Mouse (Mus musculus) embryonic facial prominence, embryonic 10.5 days (tissue): ENCODE results near the gene Pkd1. TPM values are rescaled to one million over a fixed set of nuclear protein-coding genes. Genes with fewer than 3 reads are reported as not detected.

Source experiments
- DNase-seq: peaks from one replicate; pipeline ENCODE4 v3.0.0-alpha.2; 2017; ENCODE audit warnings: low spot score
- H3K27ac ChIP-seq: fragments of 300-500 bp; sonication (generic); replicated peaks from 2 replicates; pipeline ENCODE4 v1.5.1; 2016; ENCODE audit warnings: mild to moderate bottlenecking
- H3K27me3 ChIP-seq: fragments of 300-500 bp; sonication (generic); replicated peaks from 2 replicates; pipeline ENCODE4 v1.6.1; 2016; ENCODE audit warnings: low read depth, mild to moderate bottlenecking; ENCODE audit not compliant: poor library complexity, severe bottlenecking
- H3K36me3 ChIP-seq: fragments of 300-500 bp; sonication (generic); replicated peaks from 2 replicates; pipeline ENCODE4 v1.6.1; 2016; ENCODE audit warnings: mild to moderate bottlenecking, moderate library complexity
- H3K4me1 ChIP-seq: fragments of 300-500 bp; sonication (generic); 2 replicates; pipeline ENCODE4 v1.6.1; 2016
- H3K4me3 ChIP-seq: fragments of 300-500 bp; sonication (generic); 2 replicates; pipeline ENCODE4 v1.5.1; 2016; ENCODE audit warnings: mild to moderate bottlenecking, moderate library complexity
- H3K9me3 ChIP-seq: fragments of 300-500 bp; sonication (generic); 2 replicates; pipeline ENCODE4 v1.6.1; 2016; ENCODE audit warnings: mild to moderate bottlenecking
- WGBS: fragments of 180-500 bp; shearing (Covaris S2); methylation state at CpG from one replicate; pipeline ENCODE4 v1.1.7; 2016; 5-methylcytosine and 5-hydroxymethylcytosine counted together
- polyA plus RNA-seq: library from polyadenylated mRNA; unstranded; fragments of >200 nt; fragmentation: Nextera tagmentation; extraction: Ambion mirVana; gene quantifications from 2 replicates; pipeline ENCODE4 v1.2.1, GENCODE M21; 2016

Gene Pkd1
- polyA plus RNA-seq, 1 experiment from 2014 or later = 14.9 TPM

GRCm38 (mm10) chr17:24527315-24527714, 22.3 kb upstream of the Pkd1 start:
- H3K4me1 ChIP-seq = peaks cover 51% of the 10 kb centered on the region
- 1% methylated on average over 19 of the region's 19 CpGs for WGBS
- peaks cover 47% of the 10 kb centered on the region for H3K36me3 ChIP-seq
- no peaks in the 10 kb centered on the region for H3K9me3 ChIP-seq
- H3K27me3 ChIP-seq = no peaks in the 10 kb centered on the region
- peak overlapping the region; percentile 93 for H3K27ac ChIP-seq
- DNase-seq = no peak
- H3K4me3 ChIP-seq = peak overlapping the region; percentile 90

- Histone ChIP-seq H3K27ac (peak within 1 kb of the TSS; percentile 93), H3K9me3 (no peaks in the 10 kb centered on the region), H3K4me1 (peaks cover 57% of the 10 kb centered on the region), H3K36me3 (peaks cover 44% of the 10 kb centered on the region), H3K27me3 (no peaks in the 10 kb centered on the region), H3K4me3 (peak within 1 kb of the TSS; percentile 90)
- peak; percentile 95 for DNase-seq
- under 1% methylated on average over 40 of the region's 40 CpGs for WGBS
Observed at GRCm38 (mm10) chr17:24527723-24528559, 21.7 kb upstream of the Pkd1 start, which contains the start of gene Traf7. TSS of gene Traf7 (minus strand) at chr17:24527938.

- Histone ChIP-seq H3K27me3 (no peaks in the 10 kb centered on the region), H3K9me3 (no peaks in the 10 kb centered on the region), H3K27ac (peak overlapping the region; percentile 89), H3K4me3 (peak overlapping the region; percentile 90), H3K36me3 (peaks cover 39% of the 10 kb centered on the region), H3K4me1 (peaks cover 63% of the 10 kb centered on the region)
- DNase-seq = no peak
- WGBS = 1% methylated on average over 8 of the region's 8 CpGs
Observed at GRCm38 (mm10) chr17:24528560-24528918, 21.1 kb upstream of the Pkd1 start.

GRCm38 (mm10) chr17:24529007-24529451, 20.6 kb upstream of the Pkd1 start:
- no peaks in the 10 kb centered on the region for H3K27me3 ChIP-seq
- peak overlapping the region; percentile 90 for H3K4me3 ChIP-seq
- peaks cover 67% of the 10 kb centered on the region for H3K4me1 ChIP-seq
- no peaks in the 10 kb centered on the region for H3K9me3 ChIP-seq
- H3K36me3 ChIP-seq = peaks cover 38% of the 10 kb centered on the region
- peak overlapping the region; percentile 89 for H3K27ac ChIP-seq
- under 1% methylated on average over 4 of the region's 4 CpGs for WGBS
- peak; percentile 84 for DNase-seq

- no peak for DNase-seq
- Histone ChIP-seq H3K27me3 (no peaks in the 10 kb centered on the region), H3K9me3 (no peaks in the 10 kb centered on the region), H3K4me3 (peak overlapping the region; percentile 90), H3K27ac (peak overlapping the region; percentile 89), H3K4me1 (peaks cover 66% of the 10 kb centered on the region), H3K36me3 (peaks cover 32% of the 10 kb centered on the region)
- 21% methylated on average over 5 of the region's 5 CpGs for WGBS
Observed at GRCm38 (mm10) chr17:24529883-24530282, 19.8 kb upstream of the Pkd1 start.

- peak overlapping the region; percentile 89 for H3K27ac ChIP-seq
- WGBS = 32% methylated on average over 8 of the region's 8 CpGs
- DNase-seq = no peak
- no peaks in the 10 kb centered on the region for H3K9me3 ChIP-seq
- peaks cover 63% of the 10 kb centered on the region for H3K4me1 ChIP-seq
- peaks cover 26% of the 10 kb centered on the region for H3K36me3 ChIP-seq
- H3K27me3 ChIP-seq = no peaks in the 10 kb centered on the region
- peak overlapping the region; percentile 90 for H3K4me3 ChIP-seq
Observed at GRCm38 (mm10) chr17:24530361-24531050, 19.1 kb upstream of the Pkd1 start.

- H3K27ac ChIP-seq = no peak overlapping the region
- peaks cover 63% of the 10 kb centered on the region for H3K4me1 ChIP-seq
- H3K27me3 ChIP-seq = no peaks in the 10 kb centered on the region
- DNase-seq = no peak
- H3K36me3 ChIP-seq = peaks cover 25% of the 10 kb centered on the region
- H3K9me3 ChIP-seq = no peaks in the 10 kb centered on the region
- peak overlapping the region; percentile 90 for H3K4me3 ChIP-seq
- 62% methylated on average over 3 of the region's 3 CpGs for WGBS
Observed at GRCm38 (mm10) chr17:24531064-24531463, 18.6 kb upstream of the Pkd1 start.

GRCm38 (mm10) chr17:24532045-24532444, 17.6 kb upstream of the Pkd1 start:
- Histone ChIP-seq H3K27me3 (no peaks in the 10 kb centered on the region), H3K4me1 (peaks cover 53% of the 10 kb centered on the region), H3K4me3 (no peak overlapping the region), H3K9me3 (no peaks in the 10 kb centered on the region), H3K36me3 (peaks cover 25% of the 10 kb centered on the region), H3K27ac (no peak overlapping the region)
- WGBS = 75% methylated on average over 7 of the region's 7 CpGs
- no peak for DNase-seq

GRCm38 (mm10) chr17:24533099-24533992, 16.3 kb upstream of the Pkd1 start:
- Histone ChIP-seq H3K27ac (peak overlapping the region; percentile 73), H3K4me1 (peaks cover 62% of the 10 kb centered on the region)
- 5% methylated on average over 53 of the region's 53 CpGs for WGBS

GRCm38 (mm10) chr17:24534160-24534718, 15.4 kb upstream of the Pkd1 start, which contains the start of gene Rab26:
TSS of gene Rab26 (minus strand) at chr17:24534210.
- H3K27me3 ChIP-seq = no peaks in the 10 kb centered on the region
- H3K4me3 ChIP-seq = peak within 1 kb of the TSS; percentile 61
- H3K4me1 ChIP-seq = peaks cover 56% of the 10 kb centered on the region
- H3K36me3 ChIP-seq = peaks cover 20% of the 10 kb centered on the region
- H3K9me3 ChIP-seq = no peaks in the 10 kb centered on the region
- DNase-seq = no peak
- WGBS = 91% methylated on average over 8 of the region's 8 CpGs
- peak within 1 kb of the TSS; percentile 73 for H3K27ac ChIP-seq

More at GRCm38 (mm10) chr17:24533099-24533992, 16.3 kb upstream of the Pkd1 start:
- peaks cover 25% of the 10 kb centered on the region for H3K36me3 ChIP-seq
- H3K27me3 ChIP-seq = no peaks in the 10 kb centered on the region
- H3K4me3 ChIP-seq = peak overlapping the region; percentile 61
- H3K9me3 ChIP-seq = no peaks in the 10 kb centered on the region
- DNase-seq = peak; percentile 92

GRCm38 (mm10) chr17:24535300-24535699, 14.3 kb upstream of the Pkd1 start:
- 52% methylated on average over 5 of the region's 5 CpGs for WGBS
- no peak for DNase-seq

More at GRCm38 (mm10) chr17:24535300-24535699, 14.3 kb upstream of the Pkd1 start:
- Histone ChIP-seq H3K4me3 (no peak overlapping the region), H3K9me3 (no peaks in the 10 kb centered on the region), H3K36me3 (peaks cover 9% of the 10 kb centered on the region), H3K27ac (no peak overlapping the region), H3K27me3 (no peaks in the 10 kb centered on the region), H3K4me1 (peaks cover 45% of the 10 kb centered on the region)
